ENCODE assay signal across 1 mouse cellular context in the genomic region with DNA sequence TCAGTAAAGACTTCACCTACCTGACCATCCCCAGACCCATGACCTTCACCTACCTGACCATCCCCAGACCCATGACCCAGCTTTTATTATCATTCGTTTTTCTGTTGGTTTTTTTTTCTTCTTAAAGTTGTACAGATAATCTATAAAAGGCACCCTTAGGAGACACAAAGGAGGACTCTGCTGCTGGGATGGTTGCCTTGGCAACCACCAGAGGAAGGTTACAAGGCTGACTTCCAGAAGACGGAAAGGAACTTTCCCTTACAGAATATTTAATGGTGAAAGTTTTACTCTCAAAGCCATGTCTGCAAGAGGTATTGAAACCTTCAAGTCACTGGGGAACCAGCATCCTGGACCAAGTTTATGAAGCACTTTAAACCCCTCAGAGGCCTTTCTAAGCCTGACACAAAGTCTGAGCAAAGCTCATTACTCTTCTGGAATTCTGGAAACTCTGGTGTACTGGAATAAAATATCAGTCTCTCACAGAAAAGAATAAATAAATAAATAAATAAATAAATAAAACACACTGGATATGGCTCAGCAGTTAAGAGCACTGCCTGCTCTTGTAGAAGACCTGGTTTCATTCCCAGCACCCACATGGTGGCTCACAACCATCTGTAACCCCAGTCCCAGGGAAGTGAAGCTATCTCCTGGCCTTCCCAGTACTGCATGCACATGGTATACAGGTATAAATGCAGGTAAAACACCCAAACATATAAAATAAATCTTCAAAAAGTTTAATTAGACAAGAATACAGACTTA.
TF ChIP-seq lines count a peak whose summit lies in the region.

No protein-coding gene starts in this region.

TF ChIP-seq in MEL, 35 proteins besides CTCF, POLR2A, EP300 and RAD21:
- TF ChIP-seq ZNF384 (IDR thresholded peaks at IDR 0.05; ENCODE audit: low read depth, low read length) (peak; percentile 53), USF2 (IDR thresholded peaks at IDR 0.05; ENCODE audit: borderline replicate concordance in 1 of 2, insufficient read depth in 1 of 2, low read depth in 1 of 2, low read length in 2 of 2) (no peak)
